13 mouse cellular contexts compared by ENCODE assay signal in genomic region chr16:11001703-11002659, GRCm38 (mm10). TPM values are rescaled to one million over a fixed set of nuclear protein-coding genes. Genes with fewer than 3 reads are reported as not detected.
DNase-seq lines count a peak whose midpoint lies in the region; ATAC-seq lines count a peak whose summit lies in the region.
"Had no signal": no experiment of that assay in that cellular context is flagged by ENCODE, and none has a peak within 500 bp of the region (broad histone marks: within the 10 kb centered on the region; RNA-seq: fewer than 3 reads in every experiment).

No protein-coding gene starts in this region.

- WGBS in limb, embryonic 12.5 days, result 89% methylated on average over 7 of the region's 7 CpGs
- WGBS in limb, embryonic 10.5 days, result 92% methylated on average over 7 of the region's 7 CpGs
- WGBS in stomach, embryonic 15.5 days, result 75% methylated on average over 7 of the region's 7 CpGs
- 94% methylated on average over 7 of the region's 7 CpGs for WGBS in hindbrain, embryonic 16.5 days
- WGBS in hindbrain, embryonic 11.5 days, result 88% methylated on average over 7 of the region's 7 CpGs

- H3K4me1 ChIP-seq in limb, embryonic 12.5 days (replicated peaks), result peaks cover 5% of the 10 kb centered on the region; the same call in 1 of the 2 replicates
- H3K4me1 ChIP-seq in limb, embryonic 10.5 days, result peaks cover 5% of the 10 kb centered on the region; the same call in 1 of the 2 replicates
- H3K4me1 ChIP-seq in stomach, embryonic 15.5 days, result no peaks in the 10 kb centered on the region
- peaks cover 4% of the 10 kb centered on the region; the same call in 1 of the 2 replicates for H3K4me1 ChIP-seq in hindbrain, embryonic 16.5 days (ENCODE audit: control insufficient read depth, insufficient read depth, low read depth, low read length)
- H3K4me1 ChIP-seq in hindbrain, embryonic 11.5 days (replicated peaks; ENCODE audit: control insufficient read depth, insufficient read depth, low read length), result no peaks in the 10 kb centered on the region
- H3K4me1 ChIP-seq: embryonic facial prominence, embryonic 12.5 days; hindbrain, embryonic 15.5 days had no signal

- H3K4me3 ChIP-seq in limb, embryonic 12.5 days (replicated peaks), result no peak overlapping the region
- H3K4me3 ChIP-seq in limb, embryonic 10.5 days, result no peak overlapping the region
- no peak overlapping the region for H3K4me3 ChIP-seq in stomach, embryonic 15.5 days (replicated peaks)
- no peak overlapping the region for H3K4me3 ChIP-seq in hindbrain, embryonic 16.5 days (ENCODE audit: low read length)
- H3K4me3 ChIP-seq in hindbrain, embryonic 11.5 days (ENCODE audit: low read depth, low read length), result no peak overlapping the region
- H3K4me3 ChIP-seq: embryonic facial prominence, embryonic 12.5 days; hindbrain, embryonic 15.5 days had no signal

- H3K36me3 ChIP-seq in limb, embryonic 12.5 days, result no peaks in the 10 kb centered on the region
- no peaks in the 10 kb centered on the region for H3K36me3 ChIP-seq in limb, embryonic 10.5 days
- H3K36me3 ChIP-seq in stomach, embryonic 15.5 days, result no peaks in the 10 kb centered on the region
- H3K36me3 ChIP-seq in hindbrain, embryonic 16.5 days (ENCODE audit: control insufficient read depth, insufficient read depth, low read length), result no peaks in the 10 kb centered on the region
- H3K36me3 ChIP-seq in hindbrain, embryonic 11.5 days (ENCODE audit: control insufficient read depth, insufficient read depth, low read length), result no peaks in the 10 kb centered on the region
- H3K36me3 ChIP-seq: embryonic facial prominence, embryonic 12.5 days; hindbrain, embryonic 15.5 days had no signal

- no peaks in the 10 kb centered on the region; the same call in 1 of the 2 replicates for H3K9me3 ChIP-seq in limb, embryonic 12.5 days
- H3K9me3 ChIP-seq in limb, embryonic 10.5 days (replicated peaks), result no peaks in the 10 kb centered on the region; the same call in 1 of the 2 replicates
- H3K9me3 ChIP-seq in stomach, embryonic 15.5 days, result no peaks in the 10 kb centered on the region
- no peaks in the 10 kb centered on the region for H3K9me3 ChIP-seq in hindbrain, embryonic 16.5 days (ENCODE audit: control insufficient read depth, low read length)
- H3K9me3 ChIP-seq in hindbrain, embryonic 11.5 days (ENCODE audit: control insufficient read depth, low read length), result no peaks in the 10 kb centered on the region
- H3K9me3 ChIP-seq: embryonic facial prominence, embryonic 12.5 days; hindbrain, embryonic 15.5 days had no signal

- peak; percentile 20; the same call in 1 of the 2 replicates for ATAC-seq in limb, embryonic 12.5 days (ENCODE audit: insufficient number of reproducible peaks, insufficient read depth, low FRiP score, low TSS enrichment, low read depth)
- peak; percentile 54 for ATAC-seq in granulocyte monocyte progenitor cell, adult 5-6 weeks (replicated peaks; ENCODE audit: poor library complexity, severe bottlenecking)
- ATAC-seq in stomach, embryonic 15.5 days (ENCODE audit: insufficient read depth, low FRiP score, low read depth), result peak; percentile 54
- ATAC-seq in hindbrain, embryonic 16.5 days, result no peak
- ATAC-seq in hindbrain, embryonic 11.5 days (ENCODE audit: low FRiP score), result no peak
- ATAC-seq: forebrain, embryonic 14.5 days had no signal

- no peak overlapping the region for H3K27ac ChIP-seq in limb, embryonic 12.5 days
- H3K27ac ChIP-seq in limb, embryonic 10.5 days, result no peak overlapping the region
- no peak overlapping the region for H3K27ac ChIP-seq in stomach, embryonic 15.5 days
- H3K27ac ChIP-seq in hindbrain, embryonic 16.5 days (ENCODE audit: low read depth, low read length), result no peak overlapping the region
- H3K27ac ChIP-seq in hindbrain, embryonic 11.5 days (ENCODE audit: low read depth, low read length), result no peak overlapping the region
- H3K27ac ChIP-seq: embryonic facial prominence, embryonic 12.5 days; hindbrain, embryonic 15.5 days had no signal

- H3K27me3 ChIP-seq in limb, embryonic 12.5 days, result no peaks in the 10 kb centered on the region
- no peaks in the 10 kb centered on the region for H3K27me3 ChIP-seq in limb, embryonic 10.5 days (ENCODE audit: low read depth, poor library complexity, severe bottlenecking)
- H3K27me3 ChIP-seq in stomach, embryonic 15.5 days (replicated peaks), result no peaks in the 10 kb centered on the region
- H3K27me3 ChIP-seq in hindbrain, embryonic 16.5 days (replicated peaks; ENCODE audit: control insufficient read depth, insufficient read depth, low read length), result no peaks in the 10 kb centered on the region
- no peaks in the 10 kb centered on the region for H3K27me3 ChIP-seq in hindbrain, embryonic 11.5 days (ENCODE audit: control insufficient read depth, insufficient read depth, low read length)
- H3K27me3 ChIP-seq: embryonic facial prominence, embryonic 12.5 days; hindbrain, embryonic 15.5 days had no signal

- no peak overlapping the region for H3K9ac ChIP-seq in limb, embryonic 12.5 days (replicated peaks)
- no peak overlapping the region for H3K9ac ChIP-seq in stomach, embryonic 15.5 days
- no peak overlapping the region for H3K9ac ChIP-seq in hindbrain, embryonic 16.5 days (ENCODE audit: low read depth, low read length)
- no peak overlapping the region for H3K9ac ChIP-seq in hindbrain, embryonic 11.5 days (ENCODE audit: low read depth, low read length)
- H3K9ac ChIP-seq: embryonic facial prominence, embryonic 12.5 days; hindbrain, embryonic 15.5 days had no signal

- no peak for DNase-seq in limb, embryonic 10.5 days (ENCODE audit: low spot score)
- peak; percentile 65 for DNase-seq in lung, postnatal 10 days
- DNase-seq in cerebellum, postnatal 10 days, result no peak
- no peak for DNase-seq in hindbrain, embryonic 11.5 days (ENCODE audit: low spot score)
- DNase-seq: cerebellum, adult 2 months; right cerebral cortex, postnatal 14 days had no signal

- no peak overlapping the region for H3K4me2 ChIP-seq in limb, embryonic 12.5 days
- no peak overlapping the region for H3K4me2 ChIP-seq in stomach, embryonic 15.5 days
- no peak overlapping the region for H3K4me2 ChIP-seq in hindbrain, embryonic 16.5 days (ENCODE audit: low read length)
- no peak overlapping the region for H3K4me2 ChIP-seq in hindbrain, embryonic 11.5 days (replicated peaks; ENCODE audit: low read depth, low read length)
- H3K4me2 ChIP-seq: embryonic facial prominence, embryonic 12.5 days; hindbrain, embryonic 15.5 days had no signal

RNA-seq across cellular contexts. Expression of gene Snn, which starts 58.8 kb away (rescaled TPM):
- 40.3 and 46.6 TPM in 2 replicates for polyA plus RNA-seq in limb, embryonic 12.5 days (2016; fragmentation: Nextera tagmentation; extraction: Ambion mirVana)
- 47.6 and 55.1 TPM in 2 replicates for polyA plus RNA-seq in limb, embryonic 10.5 days (2016; fragmentation: Nextera tagmentation; extraction: Ambion mirVana)
- total RNA-seq in granulocyte monocyte progenitor cell, adult 5-6 weeks (2014; fragmentation: Nextera tagmentation), result 1.8 and 2.2 TPM in 2 replicates
- total RNA-seq in granulocyte monocyte progenitor cell, adult 5-6 weeks (2017), result 0.43 and 2.0 TPM in 2 replicates
- polyA plus RNA-seq in stomach, embryonic 15.5 days (2015; fragmentation: Nextera tagmentation; extraction: Ambion mirVana), result 28.8 and 30.0 TPM in 2 replicates
- polyA plus RNA-seq in hindbrain, embryonic 16.5 days (2015; fragmentation: Nextera tagmentation; extraction: Ambion mirVana), result 134 and 150 TPM in 2 replicates
- polyA plus RNA-seq in hindbrain, embryonic 11.5 days (2014; fragmentation: Nextera tagmentation; extraction: Ambion mirVana), result 96.5 and 113 TPM in 2 replicates

Comparison
In these comparisons a context has a peak if more than half of its experiments do, and no peak if none do; other contexts are left out.
1. ATAC-seq: peak in limb, embryonic 12.5 days (single experiment), granulocyte monocyte progenitor cell, adult 5-6 weeks (single experiment) and stomach, embryonic 15.5 days (single experiment); none in hindbrain, embryonic 16.5 days (single experiment) and hindbrain, embryonic 11.5 days (single experiment).